Mouse (Mus musculus): ENCODE measurements at regions not wholly inside any gene's neighbourhood (a gene's known extent, or its start where the extent isn't known, plus 50 kb on each side); places are given as distances from the start of the nearest gene placed in this dataset.

DNA sequence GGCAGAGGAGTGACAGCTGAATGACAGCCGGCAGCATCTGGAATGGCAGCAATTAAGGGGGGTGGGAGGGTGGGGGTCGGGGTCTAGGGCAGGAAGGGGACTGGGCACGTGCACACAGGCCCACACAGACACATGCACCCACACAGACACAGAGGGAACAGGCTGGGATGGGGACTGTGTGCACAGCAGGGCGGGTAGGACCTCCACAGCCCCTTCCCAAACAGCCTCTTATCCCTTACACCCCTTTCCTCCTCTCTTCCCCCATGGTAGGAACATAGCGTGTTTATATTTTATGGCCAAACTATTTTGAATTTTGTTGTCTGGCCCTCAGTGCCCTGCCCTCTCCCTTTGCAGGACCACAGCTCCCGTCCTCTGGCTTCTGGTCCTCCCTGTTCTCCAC is 50.0 kb upstream of the Dip2c start:
- ChIA-PET CTCF (interaction anchor here in 1 of 4 experiments (0.5 kb wide), 1 partner anchor 303 kb away, joined by 4 read pairs; no protein-coding TSS in a partner anchor), POLR2A (interaction anchor here in 2 of 4 experiments (0.6 kb wide), 2 partner anchors 13 to 145 kb away, joined by 3 read pairs; no protein-coding TSS in a partner anchor)

Data from embryonic stem cell, embryonic (primary cell).